In genomic region chr7:83994348-83994747, GRCm38 (mm10) we compare ENCODE assay signal across 15 mouse cellular contexts.
"Had no signal": no experiment of that assay in that cellular context is flagged by ENCODE, and none has a peak within 500 bp of the region (broad histone marks: within the 10 kb centered on the region; RNA-seq: fewer than 3 reads in every experiment).

No protein-coding gene starts in this region.

- H3K27ac ChIP-seq: lung, embryonic 15.5 days; macrophage; midbrain, embryonic 13.5 days; midbrain, embryonic 15.5 days; neural tube, embryonic 12.5 days; stomach, embryonic 15.5 days; stomach, postnatal 0 days had no signal

- H3K4me3 ChIP-seq: lung, embryonic 15.5 days; megakaryocyte, embryonic 14.5 days; midbrain, embryonic 13.5 days; midbrain, embryonic 15.5 days; neural tube, embryonic 12.5 days; stomach, embryonic 15.5 days had no signal

- ATAC-seq: lung, postnatal 0 days; midbrain, embryonic 13.5 days; midbrain, embryonic 15.5 days had no signal

- H3K36me3 ChIP-seq: lung, embryonic 15.5 days; midbrain, embryonic 13.5 days; midbrain, embryonic 15.5 days; neural tube, embryonic 12.5 days; stomach, embryonic 15.5 days had no signal

- H3K4me1 ChIP-seq: lung, embryonic 15.5 days; midbrain, embryonic 13.5 days; midbrain, embryonic 15.5 days; neural tube, embryonic 12.5 days; stomach, embryonic 15.5 days had no signal

- H3K9me3 ChIP-seq: lung, embryonic 15.5 days; megakaryocyte, embryonic 14.5 days; midbrain, embryonic 13.5 days; midbrain, embryonic 15.5 days; neural tube, embryonic 12.5 days; stomach, embryonic 15.5 days had no signal

- DNase-seq: lung, postnatal 14 days; lung, postnatal 36 days; right cerebral cortex, postnatal 14 days; thymus, adult 2 months; thymus, postnatal 25 days; thymus, postnatal 4 days had no signal

- H3K9ac ChIP-seq: lung, embryonic 15.5 days; midbrain, embryonic 13.5 days; midbrain, embryonic 15.5 days; neural tube, embryonic 12.5 days; stomach, embryonic 15.5 days had no signal
